Mouse (Mus musculus): ENCODE results near the gene Ctdspl. TPM values are rescaled to one million over a fixed set of nuclear protein-coding genes. Genes with fewer than 3 reads are reported as not detected.

Gene Ctdspl
- polyA plus RNA-seq, 1 experiment from 2014 or later: 10.4 TPM

GRCm38 (mm10) chr9:119082656-119083430 is 156.6 kb downstream of the Ctdspl start:
- Histone ChIP-seq H3K27me3 (ENCODE audit: control insufficient read depth, insufficient read depth, low read length) (no peaks in the 10 kb centered on the region), H3K4me2 (ENCODE audit: low read length) (no peak overlapping the region), H3K4me1 (ENCODE audit: control insufficient read depth in 2 of 2, insufficient read depth in 2 of 2, low read length in 2 of 2) (peaks cover 29 to 45% of the 10 kb centered on the region in 2 experiments), H3K27ac (replicated peaks in 1 of 2; ENCODE audit: control insufficient read depth in 1 of 2, insufficient read depth in 1 of 2, low read depth in 2 of 2, low read length in 2 of 2) (peak overlapping the region; percentile 51 to 62), H3K36me3 (ENCODE audit: control insufficient read depth, insufficient read depth, low read length) (peaks cover 45% of the 10 kb centered on the region), H3K9ac (ENCODE audit: low read length) (no peak overlapping the region), H3K9me3 (ENCODE audit: control insufficient read depth, low read length) (no peaks in the 10 kb centered on the region), H3K4me3 (ENCODE audit: control insufficient read depth in 1 of 2, insufficient read depth in 1 of 2, low read depth in 1 of 2, low read length in 2 of 2) (no peak overlapping the region)
- 67% methylated on average over 7 of the region's 7 CpGs for WGBS
- ATAC-seq (ENCODE audit: insufficient number of reproducible peaks, insufficient read depth, low FRiP score, low read depth): no peak

DNA sequence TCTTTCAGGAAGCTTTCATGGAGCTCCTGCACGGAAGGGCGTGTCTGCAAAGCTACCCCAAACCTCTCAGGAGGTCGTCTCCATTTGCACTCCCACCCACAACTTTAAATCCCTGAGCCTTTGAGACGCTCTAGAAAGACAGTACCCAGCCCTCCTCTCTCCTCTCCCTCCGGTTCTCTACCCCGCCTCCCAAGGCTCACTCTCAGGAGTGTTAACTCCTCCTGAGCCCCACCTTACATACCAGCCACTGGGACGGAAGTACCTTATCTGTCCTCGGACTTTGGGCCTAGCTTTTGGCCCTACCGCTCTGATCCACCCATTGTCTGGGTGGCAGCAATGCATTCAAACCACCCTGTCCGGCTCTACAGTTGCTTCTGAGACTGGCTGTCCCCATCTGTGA is 157.7 kb downstream of the Ctdspl start:
- Histone ChIP-seq H3K36me3 (ENCODE audit: control insufficient read depth, insufficient read depth, low read length) (peaks cover 34% of the 10 kb centered on the region), H3K4me2 (ENCODE audit: low read length) (no peak overlapping the region), H3K9me3 (ENCODE audit: control insufficient read depth, low read length) (no peaks in the 10 kb centered on the region), H3K27me3 (ENCODE audit: control insufficient read depth, insufficient read depth, low read length) (no peaks in the 10 kb centered on the region), H3K27ac (replicated peaks in 1 of 2; ENCODE audit: control insufficient read depth in 1 of 2, insufficient read depth in 1 of 2, low read depth in 2 of 2, low read length in 2 of 2) (no peak overlapping the region), H3K9ac (ENCODE audit: low read length) (no peak overlapping the region), H3K4me1 (ENCODE audit: control insufficient read depth in 2 of 2, insufficient read depth in 2 of 2, low read length in 2 of 2) (peaks cover 31 to 53% of the 10 kb centered on the region in 2 experiments), H3K4me3 (ENCODE audit: control insufficient read depth in 1 of 2, insufficient read depth in 1 of 2, low read depth in 1 of 2, low read length in 2 of 2) (no peak overlapping the region)
- ATAC-seq (ENCODE audit: insufficient number of reproducible peaks, insufficient read depth, low FRiP score, low read depth): no peak
- WGBS: 68% methylated on average over 10 of the region's 10 CpGs

DNA sequence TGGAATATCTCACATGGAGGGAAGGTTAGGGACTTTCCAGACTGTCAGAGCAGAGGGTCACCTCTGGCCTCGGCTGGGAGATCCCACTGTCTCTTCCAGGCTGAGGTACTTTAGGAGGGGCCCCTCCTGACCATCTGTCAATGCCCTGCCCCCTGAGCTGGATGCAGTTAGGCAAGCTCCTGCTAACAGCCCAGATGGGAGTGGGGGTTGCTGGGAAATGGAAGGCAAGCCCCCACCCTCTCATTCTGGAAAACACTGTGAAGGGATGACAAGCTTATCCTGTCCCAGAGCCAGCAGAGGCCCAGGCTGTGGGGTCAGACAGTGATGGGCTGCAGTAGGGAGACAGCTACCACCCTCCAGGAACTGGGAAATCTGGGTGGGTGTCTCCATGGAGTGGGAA is 160.2 kb downstream of the Ctdspl start:
- H3K4me2 ChIP-seq (ENCODE audit: low read length): no peak overlapping the region
- 0 out of 2 replicates have a peak, but pooled peaks have one; percentile 13 for ATAC-seq (ENCODE audit: insufficient number of reproducible peaks, insufficient read depth, low FRiP score, low read depth)
- peaks cover 32 to 53% of the 10 kb centered on the region in 2 experiments for H3K4me1 ChIP-seq (ENCODE audit: control insufficient read depth in 2 of 2, insufficient read depth in 2 of 2, low read length in 2 of 2)
- WGBS: 14% methylated on average over 1 of the region's 1 CpGs
- no peaks in the 10 kb centered on the region for H3K27me3 ChIP-seq (ENCODE audit: control insufficient read depth, insufficient read depth, low read length)
- H3K27ac ChIP-seq (replicated peaks in 1 of 2; ENCODE audit: control insufficient read depth in 1 of 2, insufficient read depth in 1 of 2, low read depth in 2 of 2, low read length in 2 of 2): 0 out of 4 replicates have a peak overlapping the region, but pooled peaks of 1 of the 2 experiments have one; percentile 85
- no peaks in the 10 kb centered on the region for H3K9me3 ChIP-seq (ENCODE audit: control insufficient read depth, low read length)
- H3K9ac ChIP-seq (ENCODE audit: low read length): no peak overlapping the region
- peaks cover 12% of the 10 kb centered on the region for H3K36me3 ChIP-seq (ENCODE audit: control insufficient read depth, insufficient read depth, low read length)
- H3K4me3 ChIP-seq (ENCODE audit: control insufficient read depth in 1 of 2, insufficient read depth in 1 of 2, low read depth in 1 of 2, low read length in 2 of 2): no peak overlapping the region

- Histone ChIP-seq H3K4me3 (ENCODE audit: control insufficient read depth in 1 of 2, insufficient read depth in 1 of 2, low read depth in 1 of 2, low read length in 2 of 2) (peak overlapping the region in 1 of 2 experiments; percentile 42; a peak in 1 of 4 replicates), H3K27ac (replicated peaks in 1 of 2; ENCODE audit: control insufficient read depth in 1 of 2, insufficient read depth in 1 of 2, low read depth in 2 of 2, low read length in 2 of 2) (peak overlapping the region in 1 of 2 experiments; percentile 85; a peak in 1 of 4 replicates)
Measured at GRCm38 (mm10) chr9:119087309-119087708, 161.1 kb downstream of the Ctdspl start.

GRCm38 (mm10) chr9:119088148-119088801 is 162.0 kb downstream of the Ctdspl start:
- peak; percentile 73 for ATAC-seq (ENCODE audit: insufficient number of reproducible peaks, insufficient read depth, low FRiP score, low read depth)
- Histone ChIP-seq H3K9ac (ENCODE audit: low read length) (0 out of 2 replicates have a peak overlapping the region, but pooled peaks have one; percentile 52), H3K4me3 (ENCODE audit: control insufficient read depth in 1 of 2, insufficient read depth in 1 of 2, low read depth in 1 of 2, low read length in 2 of 2) (peak overlapping the region; percentile 42 to 50), H3K4me1 (ENCODE audit: control insufficient read depth in 2 of 2, insufficient read depth in 2 of 2, low read length in 2 of 2) (peaks cover 35 to 52% of the 10 kb centered on the region in 2 experiments), H3K27ac (replicated peaks in 1 of 2; ENCODE audit: control insufficient read depth in 1 of 2, insufficient read depth in 1 of 2, low read depth in 2 of 2, low read length in 2 of 2) (peak overlapping the region; percentile 72 to 85), H3K9me3 (ENCODE audit: control insufficient read depth, low read length) (no peaks in the 10 kb centered on the region), H3K4me2 (ENCODE audit: low read length) (peak overlapping the region; percentile 70), H3K27me3 (ENCODE audit: control insufficient read depth, insufficient read depth, low read length) (no peaks in the 10 kb centered on the region), H3K36me3 (ENCODE audit: control insufficient read depth, insufficient read depth, low read length) (peaks cover 10% of the 10 kb centered on the region; the same call in 1 of the 2 replicates)
- 2% methylated on average over 24 of the region's 24 CpGs for WGBS

More at GRCm38 (mm10) chr9:119087309-119087708, 161.1 kb downstream of the Ctdspl start:
- H3K9ac ChIP-seq (ENCODE audit: low read length): no peak overlapping the region
- ATAC-seq (ENCODE audit: insufficient number of reproducible peaks, insufficient read depth, low FRiP score, low read depth): no peak
- 76% methylated on average over 5 of the region's 5 CpGs for WGBS
- H3K4me1 ChIP-seq (ENCODE audit: control insufficient read depth in 2 of 2, insufficient read depth in 2 of 2, low read length in 2 of 2): peaks cover 38 to 59% of the 10 kb centered on the region in 2 experiments
- peaks cover 12% of the 10 kb centered on the region; the same call in 1 of the 2 replicates for H3K36me3 ChIP-seq (ENCODE audit: control insufficient read depth, insufficient read depth, low read length)
- H3K27me3 ChIP-seq (ENCODE audit: control insufficient read depth, insufficient read depth, low read length): no peaks in the 10 kb centered on the region
- peak overlapping the region; percentile 70 for H3K4me2 ChIP-seq (ENCODE audit: low read length)
- H3K9me3 ChIP-seq (ENCODE audit: control insufficient read depth, low read length): no peaks in the 10 kb centered on the region

GRCm38 (mm10) chr9:119089437-119089836 is 163.2 kb downstream of the Ctdspl start:
- Histone ChIP-seq H3K4me3 (ENCODE audit: control insufficient read depth in 1 of 2, insufficient read depth in 1 of 2, low read depth in 1 of 2, low read length in 2 of 2) (no peak overlapping the region), H3K4me1 (ENCODE audit: control insufficient read depth in 2 of 2, insufficient read depth in 2 of 2, low read length in 2 of 2) (peaks cover 40 to 55% of the 10 kb centered on the region in 2 experiments), H3K9me3 (ENCODE audit: control insufficient read depth, low read length) (no peaks in the 10 kb centered on the region), H3K36me3 (ENCODE audit: control insufficient read depth, insufficient read depth, low read length) (peaks cover under 1% of the 10 kb centered on the region; the same call in 1 of the 2 replicates), H3K9ac (ENCODE audit: low read length) (no peak overlapping the region), H3K4me2 (ENCODE audit: low read length) (no peak overlapping the region), H3K27ac (replicated peaks in 1 of 2; ENCODE audit: control insufficient read depth in 1 of 2, insufficient read depth in 1 of 2, low read depth in 2 of 2, low read length in 2 of 2) (no peak overlapping the region), H3K27me3 (ENCODE audit: control insufficient read depth, insufficient read depth, low read length) (no peaks in the 10 kb centered on the region)
- no peak for ATAC-seq (ENCODE audit: insufficient number of reproducible peaks, insufficient read depth, low FRiP score, low read depth)
- 76% methylated on average over 7 of the region's 7 CpGs for WGBS

- Histone ChIP-seq H3K27ac (replicated peaks in 1 of 2; ENCODE audit: control insufficient read depth in 1 of 2, insufficient read depth in 1 of 2, low read depth in 2 of 2, low read length in 2 of 2) (no peak overlapping the region), H3K36me3 (ENCODE audit: control insufficient read depth, insufficient read depth, low read length) (no peaks in the 10 kb centered on the region), H3K4me3 (ENCODE audit: control insufficient read depth in 1 of 2, insufficient read depth in 1 of 2, low read depth in 1 of 2, low read length in 2 of 2) (no peak overlapping the region), H3K4me1 (ENCODE audit: control insufficient read depth in 2 of 2, insufficient read depth in 2 of 2, low read length in 2 of 2) (peaks cover 36 to 52% of the 10 kb centered on the region in 2 experiments), H3K9ac (ENCODE audit: low read length) (no peak overlapping the region), H3K4me2 (ENCODE audit: low read length) (no peak overlapping the region), H3K27me3 (ENCODE audit: control insufficient read depth, insufficient read depth, low read length) (no peaks in the 10 kb centered on the region), H3K9me3 (ENCODE audit: control insufficient read depth, low read length) (no peaks in the 10 kb centered on the region)
- no peak for ATAC-seq (ENCODE audit: insufficient number of reproducible peaks, insufficient read depth, low FRiP score, low read depth)
- WGBS: 86% methylated on average over 5 of the region's 5 CpGs
Measured at GRCm38 (mm10) chr9:119090462-119090861, 164.2 kb downstream of the Ctdspl start.

Measured in heart, embryonic 14.5 days (tissue).